Mouse (Mus musculus) megakaryocyte, embryonic 14.5 days (primary cell): ENCODE results near the gene Rarg.

ENCODE experiments used
- FLI1 ChIP-seq: IDR thresholded peaks from 2 replicates; pipeline ENCODE4 v1.6.1; 2012; ENCODE audit warnings: low read length, inconsistent platforms, mixed read lengths
- GATA1 ChIP-seq: IDR thresholded peaks from 3 replicates; pipeline ENCODE4 v1.6.1; 2012; ENCODE audit warnings: mixed read lengths, low read length, inconsistent platforms, borderline replicate concordance

GRCm38 (mm10) chr15:102280623-102281022 lies 23.3 kb upstream of the Rarg start:
- TF ChIP-seq GATA1 = no peak
- TF ChIP-seq FLI1 = no peak
